Mouse (Mus musculus) midbrain, embryonic 11.5 days (tissue): Measurements from ENCODE around the gene Slc4a4. TPM values are rescaled to one million over a fixed set of nuclear protein-coding genes. Genes with fewer than 3 reads are reported as not detected.

Experiments used
- ATAC-seq: fragments of 200-750 bp; cut with Nextera tagmentation; 2 replicates; pipeline ENCODE4 v1.8.0; 2017; ENCODE audit warnings: moderate TSS enrichment, moderate library complexity; ENCODE audit not compliant: low FRiP score
- DNase-seq: peaks from one replicate; pipeline ENCODE4 v3.0.0; 2015; ENCODE audit warnings: low spot score; ENCODE audit errors: missing footprints
- H3K27ac ChIP-seq: fragments of 300-500 bp; sonication (generic); 2 replicates; pipeline ENCODE4 v1.5.1; 2014; ENCODE audit warnings: low read depth, low read length
- H3K27me3 ChIP-seq: fragments of 300-500 bp; sonication (generic); 2 replicates; pipeline ENCODE4 v1.6.1; 2014; ENCODE audit warnings: mild to moderate bottlenecking, low read length, moderate library complexity, mixed read lengths; ENCODE audit not compliant: control insufficient read depth, insufficient read depth
- H3K36me3 ChIP-seq: fragments of 300-500 bp; sonication (generic); 2 replicates; pipeline ENCODE4 v1.6.1; 2014; ENCODE audit warnings: mild to moderate bottlenecking, low read length, moderate library complexity, mixed read lengths; ENCODE audit not compliant: control insufficient read depth, insufficient read depth
- H3K4me1 ChIP-seq: fragments of 300-500 bp; sonication (generic); 2 replicates; pipeline ENCODE4 v1.6.1; 2014; ENCODE audit warnings: low read length; ENCODE audit not compliant: control insufficient read depth, insufficient read depth
- H3K4me2 ChIP-seq: fragments of 300-500 bp; sonication (generic); 2 replicates; pipeline ENCODE4 v1.6.1; 2014; ENCODE audit warnings: mild to moderate bottlenecking, moderate library complexity
- H3K4me3 ChIP-seq: fragments of 300-500 bp; sonication (generic); 2 replicates; pipeline ENCODE4 v1.5.1; 2014; ENCODE audit warnings: low read depth, low read length
- H3K9ac ChIP-seq: fragments of 300-500 bp; sonication (generic); 2 replicates; pipeline ENCODE4 v1.6.1; 2014; ENCODE audit warnings: low read length
- H3K9me3 ChIP-seq: fragments of 300-500 bp; sonication (generic); 2 replicates; pipeline ENCODE4 v1.6.1; 2016; ENCODE audit warnings: low read length; ENCODE audit not compliant: control insufficient read depth
- WGBS: fragments of 180-500 bp; shearing (Covaris S2); extraction: QIAGEN DNeasy Blood & Tissue Kit; methylation state at CpG from one replicate; pipeline ENCODE4 v1.1.7; 2014; 5-methylcytosine and 5-hydroxymethylcytosine counted together
- polyA plus RNA-seq: library from polyadenylated mRNA; unstranded; fragments of >200 nt; fragmentation: Nextera tagmentation; extraction: Ambion mirVana; gene quantifications from 2 replicates; pipeline ENCODE4 v1.2.1, GENCODE M21; 2014

The Slc4a4 gene
- polyA plus RNA-seq, 1 experiment from 2014 or later, result 1.6 TPM

DNA sequence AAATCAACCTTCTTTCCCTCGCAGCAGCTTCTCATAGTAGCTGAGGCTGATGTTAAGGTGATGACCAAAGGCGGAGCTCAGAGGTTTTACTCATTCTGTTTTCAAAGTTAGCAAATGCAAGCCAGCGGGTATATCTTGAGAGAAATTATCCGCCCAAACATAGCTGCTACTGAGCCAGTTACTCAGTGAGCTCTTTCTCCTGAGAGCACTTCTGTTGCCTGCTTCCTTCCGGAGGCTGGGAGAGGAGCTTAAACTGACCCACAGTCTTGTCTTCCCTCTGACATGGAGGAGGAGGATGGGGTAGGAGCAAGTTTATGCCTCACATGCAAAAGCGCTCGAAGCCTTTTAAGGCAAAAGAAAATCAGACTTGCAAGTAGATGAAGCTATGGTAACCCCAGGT lies 201.3 kb downstream of the Slc4a4 start:
- DNase-seq (no peak), ATAC-seq (no peak)
- Histone ChIP-seq H3K36me3 (no peaks in the 10 kb centered on the region), H3K4me2 (no peak overlapping the region), H3K9ac (no peak overlapping the region), H3K4me1 (no peaks in the 10 kb centered on the region), H3K9me3 (no peaks in the 10 kb centered on the region), H3K27ac (no peak overlapping the region), H3K27me3 (no peaks in the 10 kb centered on the region), H3K4me3 (no peak overlapping the region)
- WGBS, result 88% methylated on average over 7 of the region's 7 CpGs

DNA sequence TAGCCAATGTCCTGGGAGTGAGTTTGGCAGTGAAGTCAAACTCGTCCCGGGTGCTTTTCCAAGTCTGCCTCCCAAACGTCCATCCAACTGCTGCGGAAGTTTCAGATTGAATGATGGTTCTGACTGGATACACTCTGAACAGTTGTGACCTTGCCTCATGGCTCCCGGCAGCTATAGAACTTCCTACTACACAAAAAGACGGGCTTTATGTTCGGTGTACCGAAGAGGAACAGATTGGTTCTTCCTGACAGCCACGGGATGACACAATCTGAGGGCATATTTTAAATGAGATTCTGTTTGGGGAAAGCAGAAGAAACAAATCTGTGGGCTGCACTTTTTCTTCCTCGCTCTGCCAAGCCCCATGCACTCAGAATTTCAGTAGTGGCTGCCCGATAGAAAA lies 201.8 kb downstream of the Slc4a4 start:
- H3K27me3 ChIP-seq, result no peaks in the 10 kb centered on the region
- H3K9me3 ChIP-seq, result no peaks in the 10 kb centered on the region
- no peak overlapping the region for H3K27ac ChIP-seq
- no peak for ATAC-seq
- H3K36me3 ChIP-seq, result no peaks in the 10 kb centered on the region
- peak; percentile 68 for DNase-seq
- H3K4me1 ChIP-seq, result no peaks in the 10 kb centered on the region
- H3K9ac ChIP-seq, result no peak overlapping the region
- no peak overlapping the region for H3K4me2 ChIP-seq
- 76% methylated on average over 11 of the region's 11 CpGs for WGBS
- H3K4me3 ChIP-seq, result no peak overlapping the region

DNA sequence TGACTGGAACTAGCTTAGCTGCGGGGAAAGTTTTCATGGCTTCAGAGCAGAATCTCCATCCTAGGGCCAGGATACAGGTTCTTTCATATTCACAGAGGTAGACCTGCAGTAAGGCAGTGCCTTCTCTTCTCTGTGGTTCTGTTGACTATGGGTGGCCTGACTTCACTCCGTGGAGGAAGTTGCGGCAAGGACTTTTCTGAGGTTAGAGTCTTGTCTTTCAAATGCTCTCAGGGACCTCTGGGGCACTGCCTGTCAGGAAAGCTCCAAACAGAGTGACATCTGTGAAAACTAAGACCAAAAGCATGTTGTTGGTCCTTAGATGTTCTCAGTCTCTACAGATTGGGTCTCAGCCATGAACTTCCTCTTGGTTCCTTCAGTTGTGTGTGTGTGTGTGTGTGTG lies 203.5 kb downstream of the Slc4a4 start:
- peak; percentile 19 for DNase-seq
- no peak overlapping the region for H3K4me2 ChIP-seq
- WGBS, result 84% methylated on average over 3 of the region's 3 CpGs
- no peaks in the 10 kb centered on the region for H3K27me3 ChIP-seq
- ATAC-seq, result no peak
- no peak overlapping the region for H3K4me3 ChIP-seq
- H3K36me3 ChIP-seq, result no peaks in the 10 kb centered on the region
- H3K9me3 ChIP-seq, result no peaks in the 10 kb centered on the region
- H3K27ac ChIP-seq, result no peak overlapping the region
- H3K4me1 ChIP-seq, result no peaks in the 10 kb centered on the region
- no peak overlapping the region for H3K9ac ChIP-seq

DNA sequence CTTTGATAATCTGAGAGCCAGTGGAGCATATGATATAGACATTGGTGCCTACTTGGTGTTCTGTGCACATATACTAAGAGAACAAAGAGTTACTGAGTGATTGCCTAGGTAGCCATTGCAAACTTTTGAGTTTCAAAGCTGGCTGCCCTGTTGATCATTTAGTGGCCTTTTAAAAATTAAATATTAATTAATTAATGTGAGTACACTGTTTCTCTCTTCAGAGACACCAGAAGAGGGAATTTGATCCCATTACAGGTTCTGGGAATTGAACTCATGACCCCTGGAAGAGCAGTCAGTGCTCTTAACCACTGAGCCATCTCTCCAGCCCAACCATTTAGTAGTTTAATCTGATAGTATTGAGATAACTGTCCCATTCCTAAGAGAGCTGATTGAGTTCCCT lies 209.8 kb downstream of the Slc4a4 start:
- Histone ChIP-seq H3K27me3 (no peaks in the 10 kb centered on the region), H3K4me2 (no peak overlapping the region), H3K4me1 (no peaks in the 10 kb centered on the region), H3K36me3 (no peaks in the 10 kb centered on the region), H3K27ac (no peak overlapping the region), H3K9ac (no peak overlapping the region), H3K9me3 (no peaks in the 10 kb centered on the region), H3K4me3 (no peak overlapping the region)
- ATAC-seq (no peak), DNase-seq (peak; percentile 39)

DNA sequence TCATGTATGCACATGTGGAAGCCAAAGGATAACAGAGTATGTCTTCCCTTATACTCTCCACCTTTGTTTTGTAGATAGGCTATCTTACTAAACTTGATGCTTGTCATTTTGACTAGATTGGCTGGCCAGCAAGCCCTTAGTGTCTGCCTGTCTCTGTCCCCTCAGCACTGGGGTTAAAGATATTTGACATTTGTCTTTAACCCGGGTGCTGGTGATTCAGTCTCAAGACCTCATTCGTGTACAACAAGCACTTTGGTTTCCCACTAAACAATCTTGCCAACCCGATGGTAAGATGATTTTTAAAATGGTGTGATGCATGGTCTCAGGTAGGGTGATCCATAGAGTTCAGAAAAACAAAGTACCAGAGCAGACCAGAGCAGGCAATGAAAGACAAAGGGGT lies 210.7 kb downstream of the Slc4a4 start:
- Histone ChIP-seq H3K9ac (no peak overlapping the region), H3K36me3 (no peaks in the 10 kb centered on the region), H3K27me3 (no peaks in the 10 kb centered on the region), H3K4me3 (no peak overlapping the region), H3K9me3 (no peaks in the 10 kb centered on the region), H3K4me2 (no peak overlapping the region), H3K27ac (no peak overlapping the region), H3K4me1 (no peaks in the 10 kb centered on the region)
- 87% methylated on average over 3 of the region's 3 CpGs for WGBS
- no peak for ATAC-seq
- DNase-seq, result peak; percentile 80

DNA sequence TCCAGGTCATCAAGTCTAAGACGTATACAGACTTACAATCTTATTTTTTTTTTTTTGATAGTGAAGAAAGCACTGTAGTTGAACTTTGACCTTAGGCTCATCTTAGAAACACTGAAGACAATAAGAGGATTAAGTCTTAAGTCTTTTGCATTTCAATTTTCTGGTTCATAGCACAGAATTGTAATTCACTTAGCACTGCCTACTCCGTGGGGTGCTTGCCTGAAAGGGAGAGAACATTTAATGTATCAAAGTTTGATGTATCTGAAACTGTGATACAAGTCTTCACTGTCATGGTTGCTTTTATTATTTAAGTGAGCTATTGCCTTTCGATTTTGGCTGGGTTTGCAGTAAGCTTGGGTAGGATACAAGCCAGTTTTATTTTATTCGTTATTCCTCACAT lies 211.5 kb downstream of the Slc4a4 start:
- WGBS, result 36% methylated on average over 4 of the region's 4 CpGs
- 0 out of 2 replicates have a peak, but pooled peaks have one; percentile 11 for ATAC-seq

DNA sequence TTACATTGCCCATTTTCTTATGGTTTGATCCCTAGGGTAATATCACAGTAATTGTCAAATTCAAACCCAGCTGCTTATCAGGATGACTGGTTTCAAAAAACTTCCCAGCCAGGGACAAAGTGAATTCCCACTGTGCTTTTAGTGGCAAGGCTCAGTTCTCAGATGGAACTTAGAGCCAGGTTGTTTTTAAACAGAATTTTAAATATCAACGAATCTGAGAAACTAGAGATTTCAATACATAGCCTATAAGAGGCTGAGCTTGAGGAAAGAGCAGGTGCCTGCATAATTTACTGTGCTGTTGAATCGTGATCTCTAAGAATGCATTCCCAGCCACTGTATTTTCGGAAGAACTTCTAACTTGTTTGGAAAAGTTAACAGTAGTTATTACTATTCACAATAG lies 213.3 kb downstream of the Slc4a4 start:
- H3K4me2 ChIP-seq, result no peak overlapping the region
- no peaks in the 10 kb centered on the region for H3K27me3 ChIP-seq
- no peaks in the 10 kb centered on the region for H3K9me3 ChIP-seq
- DNase-seq (peak; percentile 53), ATAC-seq (no peak)
- no peaks in the 10 kb centered on the region for H3K4me1 ChIP-seq
- H3K9ac ChIP-seq, result no peak overlapping the region
- H3K36me3 ChIP-seq, result no peaks in the 10 kb centered on the region
- 77% methylated on average over 3 of the region's 3 CpGs for WGBS
- H3K4me3 ChIP-seq, result no peak overlapping the region
- no peak overlapping the region for H3K27ac ChIP-seq

More for the DNA sequence above, 211.5 kb downstream of the Slc4a4 start:
- Histone ChIP-seq H3K9ac (no peak overlapping the region), H3K9me3 (no peaks in the 10 kb centered on the region), H3K4me2 (no peak overlapping the region), H3K4me1 (no peaks in the 10 kb centered on the region), H3K27ac (no peak overlapping the region), H3K36me3 (no peaks in the 10 kb centered on the region), H3K4me3 (no peak overlapping the region), H3K27me3 (no peaks in the 10 kb centered on the region)
- DNase-seq, result peak; percentile 81

DNA sequence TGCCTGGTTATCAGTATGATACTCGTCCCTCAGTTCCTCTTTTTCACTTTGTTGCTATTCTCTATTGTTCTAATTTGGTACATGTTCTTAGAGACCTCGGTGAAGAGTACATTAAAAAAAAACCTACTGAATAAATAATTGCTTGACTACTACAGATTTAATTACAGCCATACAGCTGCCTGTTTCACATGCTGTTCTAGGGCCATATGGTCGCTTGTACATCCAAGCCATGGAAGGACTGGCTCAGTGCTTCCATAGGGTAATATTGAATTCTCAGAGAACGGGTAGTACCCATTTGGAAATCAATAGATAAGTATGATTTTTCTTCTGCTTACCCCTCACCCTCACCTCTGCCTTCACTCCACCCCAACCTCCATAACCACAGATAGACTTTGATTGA lies 215.9 kb downstream of the Slc4a4 start:
- no peak overlapping the region for H3K4me2 ChIP-seq
- no peak for ATAC-seq
- no peaks in the 10 kb centered on the region for H3K4me1 ChIP-seq
- H3K9ac ChIP-seq, result no peak overlapping the region
- H3K27me3 ChIP-seq, result no peaks in the 10 kb centered on the region
- no peak overlapping the region for H3K4me3 ChIP-seq
- H3K36me3 ChIP-seq, result no peaks in the 10 kb centered on the region
- peak; percentile 10 for DNase-seq
- no peak overlapping the region for H3K27ac ChIP-seq
- WGBS, result 79% methylated on average over 4 of the region's 4 CpGs
- H3K9me3 ChIP-seq, result no peaks in the 10 kb centered on the region

DNA sequence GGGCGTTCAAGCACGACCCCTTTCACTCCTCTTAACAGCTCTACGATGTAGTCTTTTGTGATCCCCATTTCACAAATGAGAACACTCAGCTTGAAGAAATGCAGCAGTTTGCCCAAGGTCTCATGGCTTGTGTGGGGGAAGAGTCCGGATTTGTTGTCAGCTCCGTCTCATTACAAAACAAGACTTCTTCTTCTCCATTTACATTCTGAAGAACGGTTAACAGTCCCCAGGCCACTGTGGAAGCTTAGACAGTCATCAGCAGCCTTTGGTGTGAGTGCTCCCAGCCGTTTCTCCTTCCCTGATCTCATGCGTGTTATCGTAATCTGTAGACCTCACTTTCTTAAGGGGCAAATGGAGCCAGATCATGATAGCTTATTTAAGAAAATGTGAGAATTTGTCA lies 218.7 kb downstream of the Slc4a4 start:
- Histone ChIP-seq H3K4me2 (no peak overlapping the region), H3K4me3 (no peak overlapping the region), H3K9ac (no peak overlapping the region), H3K36me3 (no peaks in the 10 kb centered on the region), H3K27me3 (no peaks in the 10 kb centered on the region), H3K4me1 (no peaks in the 10 kb centered on the region), H3K27ac (no peak overlapping the region), H3K9me3 (no peaks in the 10 kb centered on the region)
- 72% methylated on average over 9 of the region's 9 CpGs for WGBS
- peak; percentile 51 for DNase-seq
- no peak for ATAC-seq

DNA sequence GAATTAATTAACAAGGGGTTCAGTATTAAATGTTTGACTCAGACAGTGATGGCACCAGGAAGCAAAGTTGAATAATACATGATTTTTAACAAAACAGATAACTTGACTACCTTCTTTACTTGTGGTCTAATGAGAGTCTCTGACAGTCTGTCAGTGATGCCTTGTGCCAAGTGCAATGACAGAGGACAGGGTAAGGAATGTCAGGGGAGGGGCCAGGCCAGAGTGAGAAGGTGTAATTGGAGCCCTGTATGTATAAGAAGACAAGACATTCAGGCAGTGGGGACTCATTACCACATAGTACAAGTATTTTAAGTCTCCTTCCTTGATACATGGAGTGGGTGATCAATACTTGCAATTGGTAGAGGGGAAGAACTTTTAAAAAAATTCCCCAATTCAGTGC lies 219.6 kb downstream of the Slc4a4 start:
- Histone ChIP-seq H3K9ac (no peak overlapping the region), H3K9me3 (no peaks in the 10 kb centered on the region), H3K4me1 (no peaks in the 10 kb centered on the region), H3K4me3 (no peak overlapping the region), H3K4me2 (no peak overlapping the region), H3K27ac (no peak overlapping the region), H3K36me3 (no peaks in the 10 kb centered on the region), H3K27me3 (no peaks in the 10 kb centered on the region)
- ATAC-seq (no peak), DNase-seq (peak; percentile 33)
